Mouse (Mus musculus) adrenal gland, postnatal 4 days (tissue): ENCODE results near the gene E4f1. TPM values are rescaled to one million over a fixed set of nuclear protein-coding genes. Genes with fewer than 3 reads are reported as not detected.
"Not testable (repeated sequence)": the region's sequence is repeated elsewhere in the genome, so short reads cannot be mapped to it uniquely, and the experiment has no call there.

ENCODE experiments used
- DNase-seq, 2 experiments: peaks; one replicate each; pipeline ENCODE4 v3.0.0; 2021 to 2022; ENCODE audit warnings: low spot score in 2 of 2, mixed read lengths in 2 of 2
- total RNA-seq, 2 experiments: library from RNA; stranded (reverse); gene quantifications; 2 replicates each; pipeline ENCODE4 v1.2.3; 2021

The E4f1 gene
- total RNA-seq, 2 experiments from 2014 or later = 31.8 to 35.1 TPM

DNA sequence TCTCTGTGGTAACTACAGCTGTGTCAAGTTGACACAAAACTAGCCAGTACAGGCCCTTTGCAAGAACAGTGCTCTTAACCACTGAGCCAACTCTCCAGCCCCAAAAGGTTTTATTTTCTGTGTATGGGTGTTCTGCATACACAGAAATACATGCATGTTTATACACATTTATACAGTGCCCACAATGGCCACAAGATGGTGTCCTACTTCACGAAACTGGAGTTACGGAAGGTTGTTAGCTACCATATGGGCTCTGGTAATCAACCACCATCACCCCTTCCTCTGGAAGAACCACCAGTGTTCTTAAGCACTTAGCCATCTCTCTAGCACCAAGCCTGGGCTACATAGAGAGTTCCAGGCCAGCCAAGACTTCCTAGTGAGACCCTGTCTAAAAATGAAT is 8.5 kb downstream of the E4f1 start:
- DNase-seq = no peak

DNA sequence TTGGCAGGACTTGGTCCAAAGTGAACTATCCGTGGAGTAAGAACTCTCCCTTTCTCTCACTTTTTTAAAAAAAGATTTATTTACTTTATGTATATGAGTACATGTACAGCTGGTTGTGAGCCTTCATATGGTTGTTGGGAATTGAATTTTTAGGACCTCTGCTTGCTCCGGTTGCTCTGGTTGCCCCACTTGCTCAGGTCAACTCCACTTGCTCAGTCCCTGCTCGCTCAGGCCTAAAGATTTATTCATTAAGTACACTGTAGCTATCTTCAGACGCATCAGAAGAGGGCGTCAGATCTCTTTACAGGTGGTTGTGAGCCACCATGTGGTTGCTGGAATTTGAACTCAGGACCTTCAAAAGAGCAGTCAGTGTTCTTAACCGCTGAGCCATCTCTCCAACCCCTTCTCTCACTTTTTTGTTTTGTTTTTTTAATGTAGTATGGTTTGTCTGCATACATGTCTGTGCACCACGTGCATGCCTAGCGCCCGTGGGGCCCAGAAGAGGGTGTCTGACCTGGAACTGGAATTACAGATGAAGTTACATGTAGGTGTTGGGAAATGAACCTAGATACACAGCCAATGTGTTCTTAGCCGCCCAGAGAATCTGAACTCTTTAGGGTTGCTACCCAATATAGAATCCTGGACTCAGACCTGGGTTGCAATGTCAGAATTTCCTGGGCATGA is 14.4 kb downstream of the E4f1 start:
- DNase-seq = not testable (repeated sequence)

DNA sequence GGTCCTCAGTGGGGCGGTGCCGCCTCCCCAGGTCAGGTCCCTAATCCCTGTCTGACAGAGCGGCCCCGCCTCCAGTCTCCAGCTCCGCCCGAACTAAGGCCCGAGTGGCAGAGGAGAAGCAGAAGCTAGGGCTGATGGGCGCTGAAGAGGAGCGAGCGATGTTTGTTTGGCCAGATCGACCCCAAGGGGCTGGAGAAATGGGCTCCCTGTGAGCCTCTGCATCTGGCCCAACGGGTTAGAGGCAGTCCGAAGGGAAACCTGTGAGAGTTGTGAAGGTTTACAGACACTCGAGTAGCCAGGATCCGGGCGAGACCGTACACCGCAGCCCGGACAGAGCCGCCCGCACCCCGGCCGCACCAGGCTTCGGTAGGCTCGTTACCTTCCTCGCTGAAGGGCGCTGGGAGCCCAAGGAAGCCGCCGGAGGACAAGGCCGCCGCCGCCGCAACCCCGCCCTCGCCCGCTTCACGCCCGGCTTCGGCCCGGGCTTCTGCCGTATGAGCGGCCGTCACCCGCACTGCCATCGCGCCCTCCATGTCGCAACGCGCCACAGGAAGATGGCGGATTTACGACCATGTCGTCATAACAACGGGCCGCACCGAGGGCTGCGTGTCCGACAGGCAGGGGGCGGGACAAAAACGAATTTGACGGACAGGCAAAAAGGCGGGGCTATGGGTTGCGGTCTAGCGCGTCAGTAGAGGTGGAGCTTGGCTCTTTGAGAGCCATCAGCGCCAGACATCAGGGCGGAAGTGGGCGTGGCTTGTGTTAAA is 15.2 kb downstream of the E4f1 start:
- peak; percentile 90 to 99 for DNase-seq

DNA sequence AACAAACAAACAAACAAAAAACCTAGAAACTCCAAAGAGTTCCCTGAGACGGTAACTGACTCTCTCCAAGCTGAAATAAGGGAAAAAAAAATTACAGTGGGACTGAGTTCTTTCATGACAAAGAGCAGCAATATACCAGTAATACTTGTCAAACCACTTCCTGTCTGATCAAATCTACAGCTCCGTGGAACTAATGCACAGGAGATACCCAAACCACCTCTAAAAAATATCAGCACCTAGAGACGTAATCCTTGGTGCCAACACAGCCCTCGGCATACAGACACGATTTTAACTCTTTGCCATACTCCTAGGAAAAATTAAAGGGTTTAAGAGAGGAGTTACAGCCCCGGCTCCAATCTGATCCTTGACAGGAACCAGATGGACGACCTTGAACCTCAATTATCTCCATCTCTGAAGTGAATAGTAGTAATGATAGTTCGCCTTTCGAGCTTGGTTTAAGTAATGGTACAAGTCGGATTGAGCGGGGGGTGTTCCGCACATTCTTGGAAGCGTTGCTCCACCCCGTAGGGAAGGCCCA is 15.8 kb downstream of the E4f1 start:
- DNase-seq = no peak

DNA sequence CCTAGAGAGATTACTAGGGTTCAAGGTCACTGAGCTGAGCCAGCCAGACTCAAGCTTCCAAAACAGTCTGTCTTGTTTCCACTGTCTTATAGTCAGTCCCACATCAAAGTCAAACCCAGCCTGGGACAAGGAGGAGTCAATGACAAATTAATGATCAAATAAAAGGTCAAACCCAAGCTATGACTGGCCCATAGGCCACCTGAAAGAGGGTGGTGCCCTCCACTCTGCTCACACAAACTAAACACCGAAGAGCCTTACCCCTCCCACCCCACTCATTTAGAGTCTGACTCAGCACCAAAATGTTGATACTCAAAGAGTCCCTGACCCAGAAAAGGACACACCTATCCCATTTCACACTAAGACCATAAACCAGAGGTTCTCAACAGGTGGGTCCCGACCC is 16.7 kb downstream of the E4f1 start:
- no peak for DNase-seq

DNA sequence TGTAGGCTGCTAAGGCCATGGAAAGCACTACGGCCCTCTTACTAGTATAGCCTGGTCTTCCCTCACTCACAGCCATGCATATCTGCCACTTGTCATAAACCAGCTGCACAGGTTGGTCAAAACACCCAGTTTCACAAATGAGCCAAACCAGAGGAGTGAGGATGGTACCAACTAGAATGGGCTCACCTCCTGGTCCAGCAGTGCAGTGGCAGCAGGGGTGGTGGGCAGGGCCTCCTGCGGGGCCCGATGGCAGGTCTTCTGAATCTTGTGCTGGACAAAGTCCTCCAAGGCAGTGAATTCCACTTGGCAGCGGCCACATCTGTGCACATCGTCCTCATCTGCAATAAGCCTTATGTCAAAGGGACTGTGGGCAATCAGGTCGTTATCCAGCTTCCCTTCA is 18.9 kb downstream of the E4f1 start:
- DNase-seq = no peak

DNA sequence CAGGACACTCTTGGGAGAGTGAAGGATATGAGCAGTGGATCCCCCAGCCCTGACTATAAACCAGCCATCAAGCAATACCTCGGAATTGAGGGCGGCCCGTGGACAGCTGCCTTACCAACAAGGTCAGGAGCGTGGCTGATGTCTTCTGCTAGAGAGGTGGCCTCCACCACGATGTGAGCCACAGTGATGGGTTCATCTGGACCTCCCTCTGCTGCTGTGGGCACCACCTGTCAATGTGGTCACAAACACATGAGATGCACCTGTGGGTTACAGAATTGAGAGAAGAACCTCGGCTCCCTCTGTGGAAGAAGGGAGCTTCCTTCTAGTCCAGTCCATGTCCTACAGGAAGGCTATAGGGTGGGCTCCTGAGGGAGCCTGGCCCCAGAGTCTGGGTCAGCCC is 20.6 kb downstream of the E4f1 start:
- no peak for DNase-seq

DNA sequence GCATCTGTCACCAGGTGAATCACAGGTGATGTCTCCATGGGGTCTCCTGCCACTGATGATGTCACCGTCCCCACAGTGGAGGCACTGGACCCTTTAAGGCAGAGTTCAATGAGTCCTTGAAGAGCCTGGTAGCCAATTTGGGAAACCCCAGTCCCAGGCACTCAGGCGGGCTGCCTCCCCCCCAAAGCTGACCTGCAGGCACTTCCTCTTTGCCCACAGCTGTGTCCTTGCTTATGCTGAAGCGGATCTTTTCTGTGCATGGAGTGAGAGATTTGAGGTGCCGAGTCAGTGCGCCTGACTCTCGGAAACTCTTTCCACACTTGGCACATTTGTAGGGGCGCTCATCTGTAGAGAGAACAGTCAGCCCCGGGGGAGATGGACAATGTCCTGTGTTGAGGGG is 23.5 kb downstream of the E4f1 start:
- DNase-seq = no peak

DNA sequence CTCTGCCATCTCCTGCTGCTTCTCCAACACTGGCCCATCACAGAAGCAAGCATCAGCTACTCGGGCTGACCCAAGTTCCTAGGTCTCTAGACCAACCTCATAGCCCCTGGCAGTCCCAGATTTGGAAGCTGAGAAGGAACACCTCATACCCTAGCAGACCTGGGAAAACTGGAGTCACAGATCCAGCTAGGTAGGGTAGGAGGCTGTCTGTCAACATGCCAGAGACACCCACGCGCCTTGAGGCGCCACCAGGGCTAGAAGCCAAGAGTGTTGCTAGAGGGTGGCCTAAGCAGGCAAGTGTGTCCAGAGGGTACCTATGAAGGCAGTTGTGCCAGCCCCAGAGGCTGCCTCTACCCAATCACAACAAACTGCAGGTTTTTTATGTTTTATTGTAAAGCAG is 26.7 kb downstream of the E4f1 start:
- no peak for DNase-seq

DNA sequence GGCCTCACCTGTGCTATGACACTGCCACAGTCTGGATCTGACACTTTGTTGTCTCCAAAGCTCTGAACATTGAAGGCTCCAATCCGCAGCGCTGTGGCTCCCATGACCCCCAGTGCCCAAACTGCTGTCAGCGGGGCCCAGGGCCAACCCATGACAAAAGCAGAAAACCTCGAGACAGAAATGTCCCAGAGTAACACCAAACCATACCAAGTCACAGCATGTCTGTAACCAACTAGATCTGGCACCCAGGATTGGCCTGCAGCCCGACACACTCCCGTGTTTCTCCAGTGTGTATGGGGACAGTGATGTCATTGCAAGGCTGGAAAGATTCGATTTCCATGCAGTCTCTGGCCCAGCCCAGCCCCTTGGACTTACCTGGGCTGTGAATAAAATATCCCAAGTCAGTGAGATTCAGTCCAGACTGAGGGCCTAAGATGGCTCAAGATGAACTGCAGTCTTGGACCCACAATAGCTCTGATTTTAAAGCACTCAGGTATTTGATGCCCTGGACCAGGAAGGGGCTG is 27.4 kb downstream of the E4f1 start, which contains the start of gene Dnase1l2:
TSS of gene Dnase1l2 (minus strand) at position 474 of the 524 bp plus-strand sequence.
- no peak for DNase-seq

DNA sequence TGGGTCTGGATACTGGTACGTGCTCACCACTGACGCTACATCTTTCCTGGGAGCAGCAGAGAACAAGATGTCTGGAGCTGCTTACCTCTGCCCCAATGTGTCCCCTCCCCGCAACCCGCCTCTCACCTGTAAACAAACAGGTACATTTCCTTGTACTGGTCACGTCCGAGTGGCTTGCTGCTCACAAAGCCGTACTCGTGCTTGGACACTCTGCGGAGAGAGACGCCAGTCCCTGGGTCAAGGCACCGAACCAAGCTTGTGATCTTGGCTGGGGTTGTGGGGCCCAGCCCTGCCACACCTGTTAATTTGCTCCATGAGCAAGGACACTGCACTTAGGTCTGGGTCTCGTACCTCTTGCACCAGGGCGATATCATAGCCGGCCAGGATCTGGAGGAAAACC is 28.0 kb downstream of the E4f1 start:
- DNase-seq = no peak

DNA sequence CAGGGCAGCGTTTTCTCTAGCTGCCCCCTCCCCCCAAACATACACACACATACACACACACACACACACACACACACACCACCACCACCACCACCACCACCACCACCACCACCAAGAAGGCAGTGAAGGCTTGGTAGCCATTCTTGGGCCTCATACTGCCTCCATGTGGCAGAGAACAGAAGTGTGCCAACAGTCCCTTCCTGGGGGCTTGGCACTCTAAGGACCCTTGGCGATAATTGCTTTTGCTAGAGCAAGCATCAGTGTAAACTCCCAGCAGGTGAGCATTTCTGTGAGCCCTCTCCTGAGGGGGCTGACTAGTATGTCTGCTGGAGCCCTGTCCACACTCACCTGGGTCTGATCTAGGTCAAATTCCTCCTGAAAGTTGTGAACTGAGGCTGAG is 29.0 kb downstream of the E4f1 start:
- DNase-seq = no peak

DNA sequence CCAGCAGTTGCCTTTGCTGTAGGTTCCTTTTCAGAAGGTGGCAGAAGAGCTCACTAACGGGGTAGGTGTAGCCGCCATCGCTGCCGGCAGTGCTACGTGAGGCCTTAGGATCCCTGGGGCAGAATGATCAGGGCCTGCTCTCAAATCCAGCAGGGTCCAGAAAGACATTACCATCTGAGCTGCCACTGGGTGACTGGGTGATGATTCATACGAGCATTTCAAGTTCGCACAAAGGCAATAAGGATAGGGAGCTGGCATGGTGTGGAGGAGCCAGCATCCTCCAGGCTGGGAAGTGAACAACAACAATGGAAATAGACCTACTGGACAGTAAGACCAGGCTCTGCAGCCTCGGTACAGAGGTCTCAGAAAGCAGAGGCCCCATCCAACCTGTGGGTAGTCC is 29.7 kb downstream of the E4f1 start:
- DNase-seq = no peak

DNA sequence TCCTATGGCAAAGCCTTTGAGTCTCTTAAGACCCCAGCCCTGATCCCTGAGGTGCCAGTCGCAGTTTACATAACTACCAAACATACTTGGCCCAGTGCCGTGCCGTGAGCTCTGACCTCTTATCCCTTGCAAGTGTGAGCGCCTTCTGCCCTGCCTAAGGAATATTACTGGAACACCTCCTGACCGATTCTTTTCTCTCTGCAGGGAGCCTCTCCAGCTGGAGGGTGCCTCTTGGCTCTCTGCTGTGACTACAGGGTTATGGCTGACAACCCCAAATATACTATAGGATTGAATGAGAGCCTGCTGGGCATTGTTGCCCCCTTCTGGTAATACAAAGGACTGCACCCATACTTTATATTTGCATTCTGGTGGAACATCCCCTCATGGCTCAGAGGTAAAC is 33.1 kb downstream of the E4f1 start:
- DNase-seq = no peak

DNA sequence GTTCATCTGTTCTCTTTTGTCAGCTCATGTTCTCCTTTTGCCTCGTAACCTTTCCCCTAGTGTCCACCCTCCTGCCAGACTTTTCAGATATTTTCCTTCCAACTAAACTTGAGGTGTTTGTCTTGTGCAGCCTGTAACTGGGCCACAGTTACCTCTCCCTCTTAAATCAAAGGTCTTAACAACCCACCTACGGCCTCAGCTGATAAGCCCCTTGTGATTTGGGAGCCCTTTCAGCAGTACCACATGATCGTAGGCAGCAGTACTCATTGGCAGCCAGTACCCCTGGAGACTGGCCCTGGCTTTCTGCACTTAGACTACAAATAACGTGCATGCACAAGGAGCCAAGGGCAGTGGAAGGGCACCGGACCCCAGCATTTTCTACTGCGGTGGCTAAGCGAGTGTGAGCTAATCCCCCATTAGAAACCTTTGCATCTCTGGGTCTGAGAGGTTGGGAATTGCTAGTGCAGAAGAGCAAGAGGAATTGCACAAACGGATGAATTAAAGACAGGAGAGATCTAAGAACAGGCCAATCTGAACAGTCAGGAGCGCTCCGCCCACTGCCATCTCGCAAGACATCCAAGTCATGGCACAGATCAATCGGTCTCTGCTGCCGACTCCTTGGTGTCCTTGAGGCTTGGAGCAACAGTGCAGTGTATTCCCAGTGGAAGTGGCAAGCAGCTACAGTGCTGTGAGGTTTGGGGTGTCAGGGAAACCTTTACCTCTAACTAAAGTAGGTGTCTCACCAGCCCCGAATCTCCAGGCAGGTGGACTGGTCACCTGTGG is 40.7 kb downstream of the E4f1 start:
- DNase-seq = no peak

DNA sequence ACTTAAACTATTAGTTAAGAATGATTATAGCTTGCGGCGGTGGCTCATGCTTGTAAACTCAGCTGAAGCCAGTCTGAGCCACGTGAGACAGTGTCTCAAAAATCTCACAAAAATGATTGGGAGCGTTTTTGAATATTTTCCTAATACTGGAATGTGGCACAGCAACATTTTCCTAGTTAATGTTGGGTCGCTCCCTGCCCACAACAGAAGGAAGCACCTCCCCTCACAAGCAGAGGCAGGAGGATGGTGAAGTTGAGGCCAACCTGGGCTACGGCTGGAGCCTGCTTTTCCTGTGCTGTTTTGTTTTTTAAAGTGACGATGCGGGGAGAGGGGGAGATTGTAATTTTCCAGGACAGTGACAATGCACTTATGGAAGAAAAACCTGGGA is 42.9 kb downstream of the E4f1 start:
- no peak for DNase-seq

DNA sequence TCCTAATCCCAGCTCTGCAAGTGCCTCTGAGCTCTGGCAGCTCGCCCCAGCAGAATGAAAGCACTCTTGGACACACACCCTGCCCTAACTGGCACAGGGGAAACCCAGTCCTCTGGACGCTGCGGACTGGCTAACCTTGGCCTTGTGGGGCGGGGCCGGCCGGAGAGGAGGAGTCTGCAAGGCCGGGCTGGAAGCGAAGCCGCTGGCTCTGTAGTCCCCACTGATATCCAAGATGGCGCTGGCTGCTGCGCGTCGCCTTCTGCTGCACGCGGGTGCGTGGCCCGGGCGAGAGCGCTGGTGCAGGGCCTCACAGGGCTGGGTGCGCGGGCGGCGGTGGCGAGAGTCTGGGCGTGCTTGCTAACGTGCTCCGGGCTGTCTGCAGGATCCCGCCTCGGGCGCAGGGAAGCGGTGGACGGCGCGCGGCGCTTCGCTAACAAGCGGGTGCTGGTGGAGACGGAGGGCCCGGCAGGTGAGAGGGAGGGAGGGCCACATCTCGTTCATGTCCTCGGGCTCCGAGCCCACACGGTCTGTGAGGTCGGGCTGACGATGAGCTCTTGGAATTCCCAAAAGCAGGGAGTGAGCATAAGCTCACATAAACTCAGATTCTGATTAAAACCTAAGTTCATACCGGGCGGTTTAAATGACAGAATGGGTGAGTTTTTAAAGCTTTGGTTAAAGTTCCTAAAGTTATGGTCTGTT is 43.5 kb downstream of the E4f1 start, which contains the start of gene Eci1:
TSS of gene Eci1 (plus strand) at position 171 of the 699 bp plus-strand sequence.
- peak; percentile 80 to 93 for DNase-seq

DNA sequence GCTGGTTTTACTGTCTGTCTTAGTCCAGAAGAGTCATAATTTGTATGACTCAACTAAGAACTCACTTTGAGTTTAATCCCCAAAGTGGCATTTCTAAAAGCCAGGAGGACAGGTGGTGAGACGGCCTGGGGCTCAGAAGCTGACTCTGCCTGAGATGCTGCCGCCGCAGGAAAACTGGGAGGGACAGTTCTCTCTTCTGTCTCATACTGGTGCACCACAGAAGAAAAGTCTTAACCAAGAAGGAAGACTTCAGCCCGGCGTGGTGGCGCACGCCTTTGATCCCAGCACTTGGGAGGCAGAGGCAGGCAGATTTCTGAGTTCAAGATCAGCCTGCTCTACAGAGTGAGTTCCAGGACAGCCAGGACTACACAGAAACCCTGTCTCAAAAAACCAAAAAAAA is 44.2 kb downstream of the E4f1 start:
- no peak for DNase-seq

DNA sequence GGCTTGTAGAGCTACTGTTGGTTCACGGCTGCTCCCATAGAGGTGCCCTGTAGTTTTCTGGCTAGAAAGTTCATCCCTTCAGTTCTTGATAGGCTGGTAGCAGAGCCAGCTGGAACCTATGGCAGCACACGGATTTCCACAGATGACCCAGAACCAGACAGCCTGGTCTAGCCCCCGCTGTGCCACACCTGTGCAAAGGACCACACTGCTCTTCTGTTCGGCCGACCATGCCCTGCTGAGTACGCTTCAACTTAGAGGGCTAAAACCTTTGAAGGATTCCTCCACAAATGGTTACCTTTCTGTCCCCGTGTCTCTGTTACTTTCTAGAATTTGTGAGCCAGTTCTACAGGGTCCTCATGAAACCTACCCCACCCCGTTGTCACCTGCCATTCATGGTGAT is 44.8 kb downstream of the E4f1 start:
- DNase-seq = not testable (repeated sequence)

DNA sequence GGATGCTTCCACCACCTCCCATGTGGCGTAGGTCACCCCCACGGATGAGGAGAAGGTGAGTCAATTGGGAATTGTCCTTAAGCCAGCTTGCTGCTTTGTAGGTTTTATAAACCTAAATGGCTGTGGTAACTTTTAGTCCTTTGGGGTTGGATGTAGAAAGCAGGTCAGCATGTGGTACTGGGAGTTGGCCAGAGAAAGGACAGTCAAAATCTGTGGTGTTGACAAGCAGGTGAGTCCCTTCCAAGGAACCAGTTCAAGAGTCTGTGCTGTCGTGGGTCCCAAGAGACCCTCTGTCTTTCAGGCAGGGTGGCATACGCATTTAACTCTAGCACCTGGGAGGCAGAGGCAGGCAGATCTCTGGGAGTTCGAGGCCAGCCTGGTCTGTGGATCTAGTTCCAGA is 45.6 kb downstream of the E4f1 start:
- DNase-seq = no peak

DNA sequence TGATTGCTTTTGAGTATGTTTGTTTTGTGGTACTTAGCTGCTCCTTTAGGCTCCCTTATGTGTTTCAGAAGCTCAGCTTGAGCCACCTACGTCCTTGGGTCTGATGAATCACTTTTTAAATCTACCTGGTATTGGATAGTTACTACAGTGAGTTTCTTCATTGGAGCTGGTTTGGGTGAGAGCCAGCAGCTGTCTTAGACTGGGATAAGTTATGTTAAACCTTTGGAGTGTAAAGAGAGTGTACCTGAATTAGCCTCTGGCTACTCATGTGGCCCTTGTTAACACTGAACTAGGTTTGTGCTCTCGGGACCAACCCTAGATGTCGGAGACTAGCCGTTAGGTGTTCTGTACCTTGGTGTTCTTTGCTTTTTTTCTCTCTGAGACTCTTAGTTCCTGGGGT is 47.0 kb downstream of the E4f1 start:
- no peak for DNase-seq
